Mouse (Mus musculus): ENCODE measurements at regions not wholly inside any gene's neighbourhood (a gene's known extent, or its start where the extent isn't known, plus 50 kb on each side); places are given as distances from the start of the nearest gene placed in this dataset.

- Histone ChIP-seq H3K27me3 (ENCODE audit: control insufficient read depth, insufficient read depth, low read depth, low read length) (no peaks in the 10 kb centered on the region), H3K9me3 (ENCODE audit: control insufficient read depth, low read length) (no peaks in the 10 kb centered on the region), H3K4me1 (replicated peaks; ENCODE audit: control insufficient read depth, insufficient read depth, low read length) (no peaks in the 10 kb centered on the region), H3K4me2 (ENCODE audit: low read depth, low read length) (no peak overlapping the region), H3K27ac (ENCODE audit: low read length) (no peak overlapping the region), H3K9ac (ENCODE audit: low read length) (no peak overlapping the region), H3K4me3 (ENCODE audit: low read length) (no peak overlapping the region), H3K36me3 (ENCODE audit: control insufficient read depth, insufficient read depth, low read length) (no peaks in the 10 kb centered on the region)
- 81% methylated on average over 3 of the region's 3 CpGs for WGBS
- ATAC-seq (ENCODE audit: low read depth), result no peak
Measured at GRCm38 (mm10) chr7:74224378-74224777, 210.9 kb upstream of the St8sia2 start.

- H3K4me3 ChIP-seq (ENCODE audit: low read length), result no peak overlapping the region
- no peaks in the 10 kb centered on the region for H3K4me1 ChIP-seq (replicated peaks; ENCODE audit: control insufficient read depth, insufficient read depth, low read length)
- no peak overlapping the region for H3K27ac ChIP-seq (ENCODE audit: low read length)
- no peak overlapping the region for H3K4me2 ChIP-seq (ENCODE audit: low read depth, low read length)
- H3K9ac ChIP-seq (ENCODE audit: low read length), result no peak overlapping the region
- WGBS, result 30% methylated on average over 4 of the region's 4 CpGs
- H3K36me3 ChIP-seq (ENCODE audit: control insufficient read depth, insufficient read depth, low read length), result no peaks in the 10 kb centered on the region
- ATAC-seq (ENCODE audit: low read depth), result no peak
- H3K9me3 ChIP-seq (ENCODE audit: control insufficient read depth, low read length), result no peaks in the 10 kb centered on the region
- H3K27me3 ChIP-seq (ENCODE audit: control insufficient read depth, insufficient read depth, low read depth, low read length), result no peaks in the 10 kb centered on the region
Measured at GRCm38 (mm10) chr7:74200661-74201060, 187.2 kb upstream of the St8sia2 start.

- H3K9me3 ChIP-seq (ENCODE audit: control insufficient read depth, low read length), result no peaks in the 10 kb centered on the region
- ATAC-seq (ENCODE audit: low read depth), result no peak
- 91% methylated on average over 6 of the region's 6 CpGs for WGBS
- no peak overlapping the region for H3K9ac ChIP-seq (ENCODE audit: low read length)
- H3K4me3 ChIP-seq (ENCODE audit: low read length), result no peak overlapping the region
- H3K4me1 ChIP-seq (replicated peaks; ENCODE audit: control insufficient read depth, insufficient read depth, low read length), result no peaks in the 10 kb centered on the region
- H3K36me3 ChIP-seq (ENCODE audit: control insufficient read depth, insufficient read depth, low read length), result no peaks in the 10 kb centered on the region
- H3K27ac ChIP-seq (ENCODE audit: low read length), result no peak overlapping the region
- H3K27me3 ChIP-seq (ENCODE audit: control insufficient read depth, insufficient read depth, low read depth, low read length), result no peaks in the 10 kb centered on the region
- no peak overlapping the region for H3K4me2 ChIP-seq (ENCODE audit: low read depth, low read length)
Measured at GRCm38 (mm10) chr7:74198796-74199195, 185.3 kb upstream of the St8sia2 start.

GRCm38 (mm10) chr7:74184661-74185060 lies 171.2 kb upstream of the St8sia2 start:
- ATAC-seq (ENCODE audit: low read depth), result no peak
- H3K9me3 ChIP-seq (ENCODE audit: control insufficient read depth, low read length), result no peaks in the 10 kb centered on the region
- no peaks in the 10 kb centered on the region for H3K36me3 ChIP-seq (ENCODE audit: control insufficient read depth, insufficient read depth, low read length)
- H3K9ac ChIP-seq (ENCODE audit: low read length), result no peak overlapping the region
- H3K4me1 ChIP-seq (replicated peaks; ENCODE audit: control insufficient read depth, insufficient read depth, low read length), result no peaks in the 10 kb centered on the region
- no peaks in the 10 kb centered on the region for H3K27me3 ChIP-seq (ENCODE audit: control insufficient read depth, insufficient read depth, low read depth, low read length)
- no peak overlapping the region for H3K4me3 ChIP-seq (ENCODE audit: low read length)
- no peak overlapping the region for H3K4me2 ChIP-seq (ENCODE audit: low read depth, low read length)
- H3K27ac ChIP-seq (ENCODE audit: low read length), result no peak overlapping the region

GRCm38 (mm10) chr7:74174206-74174605 lies 160.7 kb upstream of the St8sia2 start:
- peaks cover 6% of the 10 kb centered on the region for H3K4me1 ChIP-seq (replicated peaks; ENCODE audit: control insufficient read depth, insufficient read depth, low read length)
- H3K4me3 ChIP-seq (ENCODE audit: low read length), result no peak overlapping the region
- 53% methylated on average over 5 of the region's 5 CpGs for WGBS
- H3K27ac ChIP-seq (ENCODE audit: low read length), result no peak overlapping the region
- no peaks in the 10 kb centered on the region for H3K36me3 ChIP-seq (ENCODE audit: control insufficient read depth, insufficient read depth, low read length)
- H3K9ac ChIP-seq (ENCODE audit: low read length), result no peak overlapping the region
- no peaks in the 10 kb centered on the region for H3K9me3 ChIP-seq (ENCODE audit: control insufficient read depth, low read length)
- no peaks in the 10 kb centered on the region for H3K27me3 ChIP-seq (ENCODE audit: control insufficient read depth, insufficient read depth, low read depth, low read length)
- no peak for ATAC-seq (ENCODE audit: low read depth)
- H3K4me2 ChIP-seq (ENCODE audit: low read depth, low read length), result no peak overlapping the region

- Histone ChIP-seq H3K27ac (ENCODE audit: low read length) (peak overlapping the region; percentile 76), H3K9ac (ENCODE audit: low read length) (no peak overlapping the region)
Measured at GRCm38 (mm10) chr7:74173230-74173612, 159.7 kb upstream of the St8sia2 start.

GRCm38 (mm10) chr7:74172504-74173229 lies 159.2 kb upstream of the St8sia2 start:
- WGBS, result 18% methylated on average over 4 of the region's 4 CpGs
- ATAC-seq (ENCODE audit: low read depth), result peak; percentile 89
- Histone ChIP-seq H3K9ac (ENCODE audit: low read length) (no peak overlapping the region), H3K9me3 (ENCODE audit: control insufficient read depth, low read length) (no peaks in the 10 kb centered on the region), H3K36me3 (ENCODE audit: control insufficient read depth, insufficient read depth, low read length) (no peaks in the 10 kb centered on the region), H3K27me3 (ENCODE audit: control insufficient read depth, insufficient read depth, low read depth, low read length) (no peaks in the 10 kb centered on the region), H3K4me3 (ENCODE audit: low read length) (no peak overlapping the region), H3K4me1 (replicated peaks; ENCODE audit: control insufficient read depth, insufficient read depth, low read length) (peaks cover 6% of the 10 kb centered on the region), H3K4me2 (ENCODE audit: low read depth, low read length) (no peak overlapping the region; the same call in 1 of the 2 replicates), H3K27ac (ENCODE audit: low read length) (peak overlapping the region; percentile 76)

More at GRCm38 (mm10) chr7:74173230-74173612, 159.7 kb upstream of the St8sia2 start:
- Histone ChIP-seq H3K4me2 (ENCODE audit: low read depth, low read length) (peak overlapping the region; percentile 24), H3K9me3 (ENCODE audit: control insufficient read depth, low read length) (no peaks in the 10 kb centered on the region), H3K4me1 (replicated peaks; ENCODE audit: control insufficient read depth, insufficient read depth, low read length) (peaks cover 6% of the 10 kb centered on the region), H3K27me3 (ENCODE audit: control insufficient read depth, insufficient read depth, low read depth, low read length) (no peaks in the 10 kb centered on the region), H3K36me3 (ENCODE audit: control insufficient read depth, insufficient read depth, low read length) (no peaks in the 10 kb centered on the region), H3K4me3 (ENCODE audit: low read length) (no peak overlapping the region)
- peak; percentile 88 for ATAC-seq (ENCODE audit: low read depth)
- 7% methylated on average over 2 of the region's 2 CpGs for WGBS

- Histone ChIP-seq H3K27ac (ENCODE audit: low read length) (no peak overlapping the region), H3K4me2 (ENCODE audit: low read depth, low read length) (no peak overlapping the region), H3K9ac (ENCODE audit: low read length) (no peak overlapping the region), H3K4me1 (replicated peaks; ENCODE audit: control insufficient read depth, insufficient read depth, low read length) (no peaks in the 10 kb centered on the region), H3K27me3 (ENCODE audit: control insufficient read depth, insufficient read depth, low read depth, low read length) (no peaks in the 10 kb centered on the region), H3K4me3 (ENCODE audit: low read length) (no peak overlapping the region), H3K36me3 (ENCODE audit: control insufficient read depth, insufficient read depth, low read length) (no peaks in the 10 kb centered on the region), H3K9me3 (ENCODE audit: control insufficient read depth, low read length) (0 out of 2 replicates have a peak, but pooled peaks cover 2% of the 10 kb centered on the region)
- 67% methylated on average over 4 of the region's 4 CpGs for WGBS
- ATAC-seq (ENCODE audit: low read depth), result no peak
Measured at GRCm38 (mm10) chr7:74151590-74151989, 138.1 kb upstream of the St8sia2 start.

- Histone ChIP-seq H3K9me3 (ENCODE audit: control insufficient read depth, low read length) (no peaks in the 10 kb centered on the region), H3K9ac (ENCODE audit: low read length) (no peak overlapping the region), H3K36me3 (ENCODE audit: control insufficient read depth, insufficient read depth, low read length) (no peaks in the 10 kb centered on the region), H3K4me2 (ENCODE audit: low read depth, low read length) (no peak overlapping the region), H3K27me3 (ENCODE audit: control insufficient read depth, insufficient read depth, low read depth, low read length) (no peaks in the 10 kb centered on the region), H3K4me1 (replicated peaks; ENCODE audit: control insufficient read depth, insufficient read depth, low read length) (no peaks in the 10 kb centered on the region), H3K4me3 (ENCODE audit: low read length) (no peak overlapping the region), H3K27ac (ENCODE audit: low read length) (no peak overlapping the region)
- WGBS, result 87% methylated on average over 3 of the region's 3 CpGs
- no peak for ATAC-seq (ENCODE audit: low read depth)
Measured at GRCm38 (mm10) chr7:74143236-74143635, 129.7 kb upstream of the St8sia2 start.
